Mouse (Mus musculus) retina, adult 2 months (tissue): ENCODE results near the gene Gpr89.

Experiments used
- DNase-seq: peaks from one replicate; pipeline ENCODE4 v3.0.0-alpha.2; 2012; ENCODE audit warnings: low read depth, low spot score

Gpr89 gene

GRCm38 (mm10) chr3:96823701-96824100 is 81.4 kb downstream of the Gpr89 start:
- DNase-seq, result no peak

- DNase-seq, result no peak
Measured at GRCm38 (mm10) chr3:96821581-96821980, 83.6 kb downstream of the Gpr89 start.

- DNase-seq, result no peak
Measured at GRCm38 (mm10) chr3:96820116-96820915, 84.8 kb downstream of the Gpr89 start.
